ENCODE assay signal across 16 mouse cellular contexts in the genomic region with DNA sequence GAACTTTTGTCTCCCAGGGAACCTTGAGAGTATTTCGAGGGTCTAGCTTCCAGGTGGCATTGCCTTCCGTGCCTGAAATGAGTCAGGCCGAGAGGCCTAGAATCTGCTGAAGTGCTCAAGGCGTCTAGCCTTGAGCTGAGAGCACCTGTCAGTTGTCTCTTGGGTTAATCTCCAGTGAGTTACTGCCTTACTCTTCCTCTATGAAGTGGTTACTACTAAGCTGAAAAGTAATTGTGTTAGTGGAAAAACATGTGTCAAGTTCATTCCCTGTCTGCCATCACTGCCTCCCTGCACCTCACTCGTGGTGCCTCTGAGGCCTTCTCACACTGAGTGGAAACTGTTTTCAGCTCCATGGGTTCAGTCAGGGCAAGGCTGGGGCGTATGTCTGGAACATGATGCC.
"Had no signal": no experiment of that assay in that cellular context is flagged by ENCODE, and none has a peak within 500 bp of the region (broad histone marks: within the 10 kb centered on the region; RNA-seq: fewer than 3 reads in every experiment).

No protein-coding gene starts in this region.

- H3K4me1 ChIP-seq: limb, embryonic 12.5 days; limb, embryonic 15.5 days; midbrain, embryonic 12.5 days; midbrain, embryonic 15.5 days; neural tube, embryonic 13.5 days; stomach, embryonic 15.5 days had no signal

- H3K9ac ChIP-seq: limb, embryonic 12.5 days; limb, embryonic 15.5 days; liver, embryonic 14.5 days; liver, postnatal 0 days; lung, embryonic 14.5 days; midbrain, embryonic 12.5 days; midbrain, embryonic 15.5 days; neural tube, embryonic 13.5 days; stomach, embryonic 15.5 days had no signal

- H3K4me2 ChIP-seq: limb, embryonic 12.5 days; limb, embryonic 15.5 days; liver, embryonic 11.5 days; lung, embryonic 14.5 days; midbrain, embryonic 12.5 days; midbrain, embryonic 15.5 days; neural tube, embryonic 13.5 days; stomach, embryonic 15.5 days had no signal

- H3K9me3 ChIP-seq: limb, embryonic 12.5 days; limb, embryonic 15.5 days; midbrain, embryonic 12.5 days; midbrain, embryonic 15.5 days; neural tube, embryonic 13.5 days; stomach, embryonic 15.5 days had no signal

- H3K27me3 ChIP-seq: limb, embryonic 12.5 days; limb, embryonic 15.5 days; midbrain, embryonic 12.5 days; midbrain, embryonic 15.5 days; neural tube, embryonic 13.5 days; stomach, embryonic 15.5 days had no signal

- H3K27ac ChIP-seq: limb, embryonic 12.5 days; limb, embryonic 15.5 days; liver, embryonic 14.5 days; macrophage; midbrain, embryonic 12.5 days; midbrain, embryonic 15.5 days; neural tube, embryonic 13.5 days; stomach, embryonic 15.5 days had no signal

- H3K36me3 ChIP-seq: limb, embryonic 12.5 days; limb, embryonic 15.5 days; midbrain, embryonic 12.5 days; midbrain, embryonic 15.5 days; neural tube, embryonic 13.5 days; stomach, embryonic 15.5 days had no signal

- H3K4me3 ChIP-seq: limb, embryonic 12.5 days; limb, embryonic 15.5 days; midbrain, embryonic 12.5 days; midbrain, embryonic 15.5 days; neural tube, embryonic 13.5 days; stomach, embryonic 15.5 days had no signal

- ATAC-seq: liver, postnatal 0 days; lung, postnatal 0 days; midbrain, embryonic 15.5 days had no signal

- DNase-seq: liver, postnatal 0 days; lung, embryonic 14.5 days; retina, postnatal 1 day; right cerebral cortex, postnatal 25 days; spleen, adult 18-20 months; thymus, adult 18-20 months had no signal
